Mouse (Mus musculus) spleen, adult 18-20 months (tissue): ENCODE results near the gene Pdcd4.
"Not testable (repeated sequence)": the region's sequence is repeated elsewhere in the genome, so short reads cannot be mapped to it uniquely, and the experiment has no call there.

ENCODE experiments used
- DNase-seq, 2 experiments: peaks; one replicate each; pipeline ENCODE4 v3.0.0; 2022; ENCODE audit warnings: mixed read lengths in 2 of 2

Gene Pdcd4

DNA sequence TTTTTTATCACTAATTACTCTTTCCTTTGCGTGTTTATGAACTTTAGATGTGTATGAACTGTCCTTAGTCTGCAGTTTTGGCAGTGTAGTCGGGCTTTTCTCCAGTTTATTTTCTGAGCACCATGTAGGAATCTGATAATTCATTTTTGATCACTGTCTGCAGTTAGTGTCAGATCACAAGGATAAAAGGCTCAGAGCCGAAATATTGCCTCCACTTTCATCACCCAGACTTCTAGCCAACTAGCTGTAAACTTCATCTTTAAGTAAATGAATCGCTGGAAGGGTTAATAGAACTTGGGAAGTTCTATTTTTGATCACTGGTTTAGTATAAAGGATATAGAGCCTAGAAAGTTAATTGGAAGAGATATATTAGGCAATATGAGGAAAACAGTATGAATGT, 70.5 kb downstream of the Pdcd4 start:
- no peak for DNase-seq

DNA sequence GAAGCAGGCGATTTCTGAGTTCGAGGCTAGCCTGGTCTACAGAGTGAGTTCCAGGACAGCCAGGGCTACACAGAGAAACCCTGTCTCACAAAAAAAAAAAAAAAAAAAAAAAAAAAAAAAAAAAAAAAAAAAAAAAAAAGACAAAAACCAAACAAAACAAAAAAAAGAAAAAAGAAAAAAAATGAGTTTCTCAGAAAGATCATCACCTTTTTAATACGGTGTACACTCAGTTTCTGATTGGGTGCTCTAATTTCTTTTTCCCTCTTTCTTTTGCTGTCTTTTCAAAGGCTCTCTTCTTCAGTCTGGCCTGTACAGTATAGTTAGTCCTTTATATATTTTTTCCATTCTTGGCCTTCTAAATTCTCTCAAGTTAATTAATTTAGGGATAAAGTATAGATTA, 72.3 kb downstream of the Pdcd4 start:
- DNase-seq, result not testable (repeated sequence)

DNA sequence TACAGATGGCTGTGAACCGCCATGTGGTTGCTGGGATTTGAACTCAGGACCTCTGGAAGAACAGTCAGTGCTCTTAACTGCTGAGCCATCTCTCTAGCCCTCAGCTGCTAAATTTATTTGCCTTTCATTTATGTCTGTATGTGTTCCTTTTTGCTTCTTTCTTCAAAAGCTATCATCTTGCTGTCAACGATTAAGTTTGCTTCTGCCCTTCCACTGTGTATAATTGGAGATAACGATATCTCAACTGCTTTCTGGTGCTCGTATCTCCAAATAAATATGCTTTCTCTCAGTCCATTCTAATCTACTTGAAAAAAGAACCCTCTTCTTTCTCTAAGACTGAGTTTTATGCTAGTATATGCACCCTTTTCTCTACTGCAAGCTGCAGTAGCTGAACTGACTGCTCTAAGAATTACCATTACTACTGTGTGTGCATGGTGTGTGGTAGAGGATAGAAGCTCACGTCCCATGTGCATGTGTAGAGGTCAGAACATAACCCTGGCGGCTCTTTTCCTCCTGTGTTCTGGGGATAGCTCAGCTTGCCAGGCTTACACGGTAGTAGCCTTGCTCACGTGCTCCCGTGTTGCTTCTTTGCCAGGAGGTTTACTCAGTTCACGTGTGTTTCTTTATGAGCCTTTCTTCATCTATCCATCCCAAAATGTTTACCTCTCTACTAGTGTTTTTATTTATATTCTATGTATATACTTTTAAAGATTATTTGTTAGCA, 73.0 kb downstream of the Pdcd4 start:
- DNase-seq, result no peak

DNA sequence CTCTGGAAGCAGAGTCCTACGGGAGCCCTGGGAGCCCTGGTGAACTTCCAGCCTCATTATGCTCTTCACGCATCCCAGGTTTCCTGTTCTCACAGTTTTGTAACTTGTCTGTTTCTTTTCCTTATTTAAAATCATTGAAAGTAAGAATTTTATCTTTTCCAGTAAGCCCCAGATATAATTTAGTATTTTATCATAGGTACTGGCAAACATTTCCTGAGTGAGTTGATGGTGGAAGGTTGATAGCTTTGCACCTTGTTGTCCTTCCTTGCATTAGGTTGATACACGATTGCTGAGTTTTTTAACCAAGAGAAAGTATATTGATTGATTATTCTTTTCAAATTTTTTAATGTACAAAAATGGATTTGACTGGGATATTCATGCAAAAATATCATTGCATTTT, 77.2 kb downstream of the Pdcd4 start:
- DNase-seq, result no peak

DNA sequence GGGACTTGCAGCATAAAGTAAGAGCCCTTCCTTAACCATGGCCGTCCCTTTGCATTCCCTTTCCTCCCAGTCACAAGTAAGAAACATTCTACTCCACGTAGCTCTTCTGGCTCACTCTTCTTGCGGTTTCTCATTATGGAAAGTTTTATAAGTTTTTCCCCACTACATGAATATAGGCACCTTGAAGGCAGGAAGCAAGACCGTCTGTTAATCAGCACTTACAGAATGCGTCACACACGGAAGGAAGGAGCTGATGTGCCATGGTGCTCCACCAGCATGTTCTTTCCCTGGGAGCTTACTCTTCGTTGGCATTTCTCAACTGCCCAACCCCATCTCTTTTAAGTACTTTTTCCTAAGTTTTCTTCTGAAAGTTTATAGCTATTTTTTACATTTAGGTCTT, 79.9 kb downstream of the Pdcd4 start:
- no peak for DNase-seq

DNA sequence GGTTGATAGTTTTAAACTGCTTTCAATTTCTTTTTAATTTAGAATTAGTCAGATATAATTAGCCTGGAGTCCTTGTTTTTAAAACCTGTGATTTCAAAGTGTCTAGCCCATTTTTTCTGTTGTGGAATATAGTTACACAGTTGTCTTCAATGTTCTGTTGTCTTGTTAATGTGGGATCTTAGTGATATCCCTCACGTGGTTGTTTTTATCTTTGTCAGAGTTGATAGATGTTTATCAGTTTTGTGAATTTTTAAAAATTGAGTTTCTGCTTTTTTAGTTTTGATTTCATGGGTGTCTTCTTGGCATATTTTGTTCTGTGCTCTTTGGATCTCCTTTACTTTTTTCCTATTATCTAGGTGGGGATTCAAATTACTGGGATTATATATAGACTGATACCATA, 81.6 kb downstream of the Pdcd4 start:
- DNase-seq, result no peak
